Mouse (Mus musculus): ENCODE measurements around the gene Tbl3. TPM values are rescaled to one million over a fixed set of nuclear protein-coding genes. Genes with fewer than 3 reads are reported as not detected.
A peak's percentile ranks its signal among the peaks of the same experiment; 100 is the strongest.
"Not testable (repeated sequence)": the region's sequence is repeated elsewhere in the genome, so short reads cannot be mapped to it uniquely, and the experiment has no call there.

The Tbl3 gene
- polyA plus RNA-seq, 1 experiment from 2014 or later = 25.2 TPM

GRCm38 (mm10) chr17:24718938-24719337 lies 11.5 kb upstream of the Tbl3 start:
- H3K4me3 ChIP-seq (ENCODE audit: low read depth, low read length) = peak overlapping the region; percentile 82
- not testable (repeated sequence) for H3K27ac ChIP-seq (ENCODE audit: low read depth, low read length); H3K9me3 ChIP-seq (ENCODE audit: control insufficient read depth); H3K4me1 ChIP-seq (replicated peaks; ENCODE audit: control insufficient read depth, insufficient read depth, low read length); ATAC-seq; H3K27me3 ChIP-seq (replicated peaks; ENCODE audit: control insufficient read depth, insufficient read depth, low read length)
- 49% methylated on average over 5 of the region's 5 CpGs for WGBS
- H3K36me3 ChIP-seq (ENCODE audit: control insufficient read depth, insufficient read depth) = peaks cover 15% of the 10 kb centered on the region
- H3K4me2 ChIP-seq (replicated peaks; ENCODE audit: low read depth) = peak overlapping the region; percentile 67
- peak; percentile 49 for TF ChIP-seq CTCF (IDR thresholded peaks at IDR 0.05; ENCODE audit: low read depth)
- H3K9ac ChIP-seq (ENCODE audit: low read depth, low read length) = peak overlapping the region; percentile 85

- Histone ChIP-seq H3K4me1 (replicated peaks; ENCODE audit: control insufficient read depth, insufficient read depth, low read length) (no peaks in the 10 kb centered on the region), H3K4me2 (replicated peaks; ENCODE audit: low read depth) (peak within 1 kb of the TSS; percentile 67), H3K27ac (ENCODE audit: low read depth, low read length) (no peak within 1 kb of the TSS), H3K9ac (ENCODE audit: low read depth, low read length) (no peak within 1 kb of the TSS), H3K4me3 (ENCODE audit: low read depth, low read length) (peak within 1 kb of the TSS; percentile 82), H3K27me3 (replicated peaks; ENCODE audit: control insufficient read depth, insufficient read depth, low read length) (no peaks in the 10 kb centered on the region), H3K9me3 (ENCODE audit: control insufficient read depth) (no peaks in the 10 kb centered on the region), H3K36me3 (ENCODE audit: control insufficient read depth, insufficient read depth) (peaks cover 15% of the 10 kb centered on the region)
- no peak for TF ChIP-seq CTCF (IDR thresholded peaks at IDR 0.05; ENCODE audit: low read depth)
- WGBS = 80% methylated on average over 4 of the region's 4 CpGs
- ATAC-seq = no peak
Observed at GRCm38 (mm10) chr17:24717943-24718342, 10.5 kb upstream of the Tbl3 start, which contains the start of the genes Rnf151 and Rps2. Gene Rnf151, minus strand, starts transcription at chr17:24718063. Gene Rps2, plus strand, starts transcription at chr17:24718116.

- Histone ChIP-seq H3K9ac (ENCODE audit: low read depth, low read length) (no peak overlapping the region), H3K27me3 (replicated peaks; ENCODE audit: control insufficient read depth, insufficient read depth, low read length) (no peaks in the 10 kb centered on the region), H3K27ac (ENCODE audit: low read depth, low read length) (no peak overlapping the region), H3K9me3 (ENCODE audit: control insufficient read depth) (no peaks in the 10 kb centered on the region), H3K36me3 (ENCODE audit: control insufficient read depth, insufficient read depth) (peaks cover 5% of the 10 kb centered on the region; the same call in 1 of the 2 replicates), H3K4me2 (replicated peaks; ENCODE audit: low read depth) (no peak overlapping the region), H3K4me3 (ENCODE audit: low read depth, low read length) (no peak overlapping the region), H3K4me1 (replicated peaks; ENCODE audit: control insufficient read depth, insufficient read depth, low read length) (no peaks in the 10 kb centered on the region)
- no peak for TF ChIP-seq CTCF (IDR thresholded peaks at IDR 0.05; ENCODE audit: low read depth)
- 92% methylated on average over 15 of the region's 15 CpGs for WGBS
- ATAC-seq = no peak
Observed at GRCm38 (mm10) chr17:24716166-24716682, 8.8 kb upstream of the Tbl3 start.

- H3K4me1 ChIP-seq (replicated peaks; ENCODE audit: control insufficient read depth, insufficient read depth, low read length) = no peaks in the 10 kb centered on the region
- ATAC-seq = no peak
- no peak overlapping the region for H3K9ac ChIP-seq (ENCODE audit: low read depth, low read length)
- H3K36me3 ChIP-seq (ENCODE audit: control insufficient read depth, insufficient read depth) = peaks cover 4% of the 10 kb centered on the region; the same call in 1 of the 2 replicates
- no peak for TF ChIP-seq CTCF (IDR thresholded peaks at IDR 0.05; ENCODE audit: low read depth)
- 66% methylated on average over 6 of the region's 6 CpGs for WGBS
- H3K9me3 ChIP-seq (ENCODE audit: control insufficient read depth) = no peaks in the 10 kb centered on the region
- H3K27me3 ChIP-seq (replicated peaks; ENCODE audit: control insufficient read depth, insufficient read depth, low read length) = no peaks in the 10 kb centered on the region
- H3K4me3 ChIP-seq (ENCODE audit: low read depth, low read length) = no peak overlapping the region
- H3K27ac ChIP-seq (ENCODE audit: low read depth, low read length) = no peak overlapping the region
- no peak overlapping the region for H3K4me2 ChIP-seq (replicated peaks; ENCODE audit: low read depth)
Observed at GRCm38 (mm10) chr17:24715556-24715955, 8.1 kb upstream of the Tbl3 start.

- H3K27ac ChIP-seq (ENCODE audit: low read depth, low read length) = no peak overlapping the region
- H3K4me3 ChIP-seq (ENCODE audit: low read depth, low read length) = no peak overlapping the region
- no peaks in the 10 kb centered on the region for H3K27me3 ChIP-seq (replicated peaks; ENCODE audit: control insufficient read depth, insufficient read depth, low read length)
- 30% methylated on average over 2 of the region's 2 CpGs for WGBS
- no peak overlapping the region for H3K9ac ChIP-seq (ENCODE audit: low read depth, low read length)
- no peaks in the 10 kb centered on the region for H3K9me3 ChIP-seq (ENCODE audit: control insufficient read depth)
- no peak overlapping the region for H3K4me2 ChIP-seq (replicated peaks; ENCODE audit: low read depth)
- peaks cover 17% of the 10 kb centered on the region; the same call in 1 of the 2 replicates for H3K36me3 ChIP-seq (ENCODE audit: control insufficient read depth, insufficient read depth)
- TF ChIP-seq CTCF (IDR thresholded peaks at IDR 0.05; ENCODE audit: low read depth) = peak; percentile 69
- ATAC-seq = no peak
- H3K4me1 ChIP-seq (replicated peaks; ENCODE audit: control insufficient read depth, insufficient read depth, low read length) = no peaks in the 10 kb centered on the region
Observed at GRCm38 (mm10) chr17:24708646-24709045, 1.2 kb upstream of the Tbl3 start.

- ATAC-seq = 0 out of 2 replicates have a peak, but pooled peaks have one; percentile 32
- peaks cover 19% of the 10 kb centered on the region; the same call in 1 of the 2 replicates for H3K36me3 ChIP-seq (ENCODE audit: control insufficient read depth, insufficient read depth)
- no peaks in the 10 kb centered on the region for H3K9me3 ChIP-seq (ENCODE audit: control insufficient read depth)
- peak overlapping the region; percentile 48 for H3K9ac ChIP-seq (ENCODE audit: low read depth, low read length)
- 4% methylated on average over 24 of the region's 24 CpGs for WGBS
- peak overlapping the region; percentile 71 for H3K4me2 ChIP-seq (replicated peaks; ENCODE audit: low read depth)
- H3K4me3 ChIP-seq (ENCODE audit: low read depth, low read length) = peak overlapping the region; percentile 59
- H3K27me3 ChIP-seq (replicated peaks; ENCODE audit: control insufficient read depth, insufficient read depth, low read length) = no peaks in the 10 kb centered on the region
- TF ChIP-seq CTCF (IDR thresholded peaks at IDR 0.05; ENCODE audit: low read depth) = no peak
- H3K4me1 ChIP-seq (replicated peaks; ENCODE audit: control insufficient read depth, insufficient read depth, low read length) = no peaks in the 10 kb centered on the region
- H3K27ac ChIP-seq (ENCODE audit: low read depth, low read length) = peak overlapping the region; percentile 72
Observed at GRCm38 (mm10) chr17:24707801-24708425, 453 bp upstream of the Tbl3 start.
